Mouse (Mus musculus) liver, adult 2 months (tissue): ENCODE results near the gene Ina. TPM values are rescaled to one million over a fixed set of nuclear protein-coding genes. Genes with fewer than 3 reads are reported as not detected.
"Not testable (repeated sequence)": the region's sequence is repeated elsewhere in the genome, so short reads cannot be mapped to it uniquely, and the experiment has no call there.

Source experiments
- DNase-seq: peaks from one replicate; pipeline ENCODE4 v3.0.0-alpha.2; 2011; ENCODE audit warnings: low read depth, low spot score; ENCODE audit errors: extremely low read depth
- H3K27ac ChIP-seq: fragments of 200-500 bp; replicated peaks from 2 replicates; pipeline ENCODE4 v1.5.1; 2012; ENCODE audit warnings: low read depth, mild to moderate bottlenecking, control low read depth, inconsistent platforms, low read length; ENCODE audit not compliant: insufficient read depth
- H3K27me3 ChIP-seq: fragments of 200-500 bp; 2 replicates; pipeline ENCODE4 v1.6.1; 2012; ENCODE audit warnings: mild to moderate bottlenecking, moderate library complexity, low read length, inconsistent platforms; ENCODE audit not compliant: control insufficient read depth, insufficient read depth
- H3K36me3 ChIP-seq: fragments of 200-500 bp; 2 replicates; pipeline ENCODE4 v1.6.1; 2012; ENCODE audit warnings: low read length, inconsistent platforms; ENCODE audit not compliant: control insufficient read depth, insufficient read depth
- H3K4me1 ChIP-seq: fragments of 200-500 bp; 2 replicates; pipeline ENCODE4 v1.6.1; 2011; ENCODE audit warnings: low read length; ENCODE audit not compliant: control insufficient read depth, insufficient read depth
- H3K4me3 ChIP-seq: fragments of 200-500 bp; 2 replicates; pipeline ENCODE4 v1.5.1; 2011; ENCODE audit warnings: low read depth, mild to moderate bottlenecking, control low read depth, low read length, moderate library complexity; ENCODE audit not compliant: insufficient read depth
- H3K79me2 ChIP-seq: fragments of 200-500 bp; 2 replicates; pipeline ENCODE4 v1.6.1; 2012; ENCODE audit warnings: inconsistent platforms, mild to moderate bottlenecking, low read length, moderate library complexity; ENCODE audit not compliant: control insufficient read depth, insufficient read depth
- H3K9ac ChIP-seq: fragments of 200-500 bp; 2 replicates; pipeline ENCODE4 v1.6.1; 2012; ENCODE audit warnings: low read depth, mild to moderate bottlenecking, control low read depth, inconsistent platforms, low read length
- CTCF ChIP-seq: fragments of 200-500 bp; IDR thresholded peaks from 2 replicates; pipeline ENCODE4 v1.5.1; 2011; ENCODE audit warnings: low read depth, low read length, control low read depth
- POLR2A ChIP-seq: fragments of 200-500 bp; IDR thresholded peaks from 2 replicates; pipeline ENCODE4 v1.6.1; 2011; ENCODE audit warnings: low read length, control low read depth; ENCODE audit not compliant: insufficient read depth; ENCODE audit errors: extremely low read depth
- WGBS: fragments of 180-500 bp; shearing (Covaris S2); methylation state at CpG from one replicate; pipeline ENCODE4 v1.1.7; 2018; 5-methylcytosine and 5-hydroxymethylcytosine counted together
- polyA plus RNA-seq: library from polyadenylated mRNA; depleted of rRNA; stranded (reverse); fragments of >200 nt; gene quantifications from 2 replicates; pipeline ENCODE4 v1.2.3, GENCODE M21; 2012
- total RNA-seq: library from RNA; depleted of rRNA; stranded (reverse); fragments of >200 nt; gene quantifications from 2 replicates; pipeline ENCODE4 v1.2.3, GENCODE M21; 2014

Ina gene
- total and polyA plus RNA-seq, 2 experiments: not detected

- Histone ChIP-seq H3K9ac (no peak overlapping the region), H3K36me3 (no peaks in the 10 kb centered on the region), H3K4me3 (no peak overlapping the region), H3K27ac (no peak overlapping the region), H3K4me1 (no peaks in the 10 kb centered on the region; the same call in 1 of the 2 replicates), H3K27me3 (no peaks in the 10 kb centered on the region), H3K79me2 (no peaks in the 10 kb centered on the region)
- WGBS: 82% methylated on average over 9 of the region's 9 CpGs
- no peak for DNase-seq
- TF ChIP-seq CTCF (no peak), POLR2A (no peak)
These were observed 18.4 kb upstream of the Ina start for GRCm38 (mm10) chr19:46996095-46996494.

- WGBS: 77% methylated on average over 8 of the region's 8 CpGs
- Histone ChIP-seq H3K4me1 (no peaks in the 10 kb centered on the region), H3K27me3 (no peaks in the 10 kb centered on the region), H3K4me3 (no peak overlapping the region), H3K27ac (no peak overlapping the region), H3K36me3 (no peaks in the 10 kb centered on the region), H3K79me2 (no peaks in the 10 kb centered on the region), H3K9ac (no peak overlapping the region)
- TF ChIP-seq POLR2A: no peak
- no peak for TF ChIP-seq CTCF
- DNase-seq: no peak
These were observed 16.2 kb upstream of the Ina start for GRCm38 (mm10) chr19:46998168-46998870.

GRCm38 (mm10) chr19:46998953-46999352 is 15.5 kb upstream of the Ina start:
- H3K79me2 ChIP-seq: no peaks in the 10 kb centered on the region
- no peaks in the 10 kb centered on the region for H3K36me3 ChIP-seq
- no peak overlapping the region for H3K27ac ChIP-seq
- H3K9ac ChIP-seq: no peak overlapping the region
- no peak overlapping the region for H3K4me3 ChIP-seq
- no peaks in the 10 kb centered on the region for H3K27me3 ChIP-seq
- DNase-seq: no peak
- no peak for TF ChIP-seq POLR2A
- no peak for TF ChIP-seq CTCF
- WGBS: 71% methylated on average over 4 of the region's 4 CpGs
- no peaks in the 10 kb centered on the region for H3K4me1 ChIP-seq

GRCm38 (mm10) chr19:46999753-47000152 is 14.7 kb upstream of the Ina start:
- no peaks in the 10 kb centered on the region for H3K79me2 ChIP-seq
- H3K27me3 ChIP-seq: no peaks in the 10 kb centered on the region
- no peak overlapping the region for H3K9ac ChIP-seq
- TF ChIP-seq CTCF: no peak
- no peak for TF ChIP-seq POLR2A
- H3K36me3 ChIP-seq: no peaks in the 10 kb centered on the region
- H3K27ac ChIP-seq: no peak overlapping the region
- WGBS: 74% methylated on average over 6 of the region's 6 CpGs
- no peak for DNase-seq
- H3K4me1 ChIP-seq: no peaks in the 10 kb centered on the region
- no peak overlapping the region for H3K4me3 ChIP-seq

GRCm38 (mm10) chr19:47000357-47000756 is 14.1 kb upstream of the Ina start:
- H3K79me2 ChIP-seq, H3K27ac ChIP-seq, H3K27me3 ChIP-seq, H3K9ac ChIP-seq, H3K36me3 ChIP-seq, H3K4me1 ChIP-seq, DNase-seq, H3K4me3 ChIP-seq: not testable (repeated sequence)
- WGBS: 71% methylated on average over 3 of the region's 3 CpGs

- Histone ChIP-seq H3K36me3 (no peaks in the 10 kb centered on the region), H3K27ac (no peak overlapping the region), H3K27me3 (no peaks in the 10 kb centered on the region), H3K9ac (no peak overlapping the region), H3K4me1 (no peaks in the 10 kb centered on the region), H3K4me3 (no peak overlapping the region), H3K79me2 (no peaks in the 10 kb centered on the region)
- DNase-seq: no peak
- TF ChIP-seq POLR2A (no peak), CTCF (no peak)
- 75% methylated on average over 6 of the region's 6 CpGs for WGBS
These were observed 10.6 kb upstream of the Ina start for GRCm38 (mm10) chr19:47003742-47004511.
